Mouse (Mus musculus): Measurements from ENCODE around the gene Sfxn5. TPM values are rescaled to one million over a fixed set of nuclear protein-coding genes. Genes with fewer than 3 reads are reported as not detected.

Gene Sfxn5
- polyA plus RNA-seq, 2 experiments from 2014 or later = 2.9 to 3.1 TPM

DNA sequence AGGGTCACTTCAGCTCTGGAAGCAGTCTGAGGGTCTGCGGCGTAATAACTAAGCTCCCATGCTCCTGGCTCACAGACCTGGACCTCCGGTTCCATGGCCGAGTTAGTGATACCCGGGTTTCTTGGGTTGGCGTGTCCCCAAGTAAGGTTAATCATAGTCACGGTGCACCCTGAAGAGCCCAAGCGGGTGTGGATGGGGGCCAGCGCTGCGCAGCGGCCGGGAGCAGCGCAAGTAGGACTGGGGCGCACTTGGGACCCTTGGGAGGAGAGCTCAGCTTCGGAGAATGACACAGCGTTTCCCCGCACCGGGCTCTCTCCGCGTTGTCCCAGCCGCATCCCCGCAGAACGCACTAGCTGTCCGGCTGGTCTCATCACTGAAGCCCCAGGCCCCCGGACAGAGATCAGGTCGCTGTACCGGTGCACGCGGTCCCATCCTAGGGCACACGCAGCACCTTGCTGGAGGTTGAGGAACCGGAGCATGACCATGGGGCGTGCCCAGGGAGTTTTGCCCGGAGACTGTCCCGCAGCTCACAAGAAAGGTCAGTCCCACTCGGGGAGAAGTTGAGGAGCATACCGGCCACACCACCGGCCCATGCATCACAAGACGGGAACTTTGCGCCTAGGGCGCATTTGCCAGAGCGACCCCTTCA, 747 bp downstream of the Sfxn5 start:
- ATAC-seq = peak; percentile 18

DNA sequence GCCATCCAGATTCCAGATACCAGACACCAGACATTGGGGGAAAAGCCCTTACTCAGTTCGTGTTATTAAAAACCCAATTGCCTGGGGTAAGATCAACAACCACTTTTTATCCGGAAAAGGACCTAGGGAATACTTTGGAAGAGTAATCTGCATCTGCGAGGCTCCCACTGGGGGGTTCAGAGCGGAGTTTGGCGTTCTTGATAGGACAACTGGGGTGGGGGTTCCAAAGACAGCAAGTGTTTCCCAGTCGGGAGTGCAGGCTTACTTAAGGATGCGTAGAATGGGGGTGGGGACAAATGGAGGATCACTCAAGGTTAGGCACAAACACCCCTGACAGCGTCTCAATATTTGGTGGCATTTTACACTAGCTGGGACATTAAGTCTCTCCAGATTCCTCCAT, 1.5 kb downstream of the Sfxn5 start:
- no peak for ATAC-seq

DNA sequence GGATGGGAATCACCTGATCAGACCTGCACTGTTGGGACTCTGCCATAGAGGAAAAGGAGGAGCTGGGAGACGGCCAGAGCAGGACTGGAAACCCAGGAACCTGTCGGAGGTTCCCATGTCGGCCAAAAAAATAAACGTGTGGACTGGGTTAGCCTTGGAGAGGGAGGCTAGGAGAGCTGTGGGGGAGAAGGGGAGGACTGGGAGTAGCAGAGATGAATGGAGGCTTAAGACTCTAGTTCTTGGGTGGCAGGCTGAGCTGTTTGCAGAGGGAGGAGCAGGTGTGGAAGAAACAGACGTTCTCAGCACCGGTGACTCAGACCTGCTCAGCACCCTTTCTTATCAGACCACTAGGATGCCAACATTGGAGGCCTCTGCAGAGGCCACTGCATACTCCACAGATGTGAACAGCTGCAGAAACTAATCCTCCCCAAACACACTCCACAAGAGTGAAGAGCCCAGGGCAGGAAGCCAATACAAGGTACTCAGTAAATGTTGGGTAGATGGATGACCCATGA, 1.9 kb downstream of the Sfxn5 start:
- no peak for ATAC-seq

DNA sequence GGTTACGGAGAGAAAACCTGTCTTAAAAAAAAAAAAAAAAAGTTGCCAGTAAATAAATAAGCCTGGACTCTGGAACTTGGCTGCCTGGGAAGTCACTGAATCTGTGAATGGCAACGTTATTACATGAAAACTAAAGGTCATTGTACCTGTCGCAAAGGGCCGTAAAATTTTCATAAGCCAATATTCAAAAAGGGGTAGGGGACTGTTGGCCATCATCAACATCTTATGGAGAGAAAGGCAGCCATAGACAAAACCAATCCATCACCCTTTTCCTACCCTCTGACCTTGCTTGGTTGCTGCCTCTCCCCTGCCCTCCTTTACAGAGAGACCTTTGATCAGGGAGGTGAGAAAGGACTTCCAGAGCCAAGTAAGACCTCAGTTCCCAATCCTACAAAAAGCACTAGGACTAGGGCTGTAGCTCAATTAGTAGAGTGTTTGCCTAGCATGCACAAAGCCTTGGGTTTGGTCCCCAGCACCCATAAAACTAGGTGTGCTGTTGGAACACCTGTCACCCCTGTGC, 3.5 kb downstream of the Sfxn5 start:
- no peak for ATAC-seq

DNA sequence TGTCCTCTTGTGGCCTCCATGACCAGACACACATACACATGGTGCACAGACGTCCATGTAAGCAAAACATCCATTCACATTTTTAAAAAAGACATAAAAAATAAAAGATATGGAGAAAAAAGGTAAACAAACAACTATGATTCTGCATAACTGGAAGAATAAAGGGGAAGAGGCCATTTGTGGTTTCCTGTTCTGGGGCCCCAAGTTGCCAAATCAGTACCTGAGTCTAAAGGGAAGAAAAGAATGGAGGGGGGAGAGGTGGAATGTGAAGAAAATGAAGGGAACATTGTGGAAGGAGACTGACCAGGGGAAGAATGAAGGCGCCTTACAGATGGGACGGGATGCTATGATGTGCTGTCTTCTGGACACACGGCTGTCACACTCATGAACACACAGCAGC, 6.7 kb downstream of the Sfxn5 start:
- ATAC-seq = no peak

DNA sequence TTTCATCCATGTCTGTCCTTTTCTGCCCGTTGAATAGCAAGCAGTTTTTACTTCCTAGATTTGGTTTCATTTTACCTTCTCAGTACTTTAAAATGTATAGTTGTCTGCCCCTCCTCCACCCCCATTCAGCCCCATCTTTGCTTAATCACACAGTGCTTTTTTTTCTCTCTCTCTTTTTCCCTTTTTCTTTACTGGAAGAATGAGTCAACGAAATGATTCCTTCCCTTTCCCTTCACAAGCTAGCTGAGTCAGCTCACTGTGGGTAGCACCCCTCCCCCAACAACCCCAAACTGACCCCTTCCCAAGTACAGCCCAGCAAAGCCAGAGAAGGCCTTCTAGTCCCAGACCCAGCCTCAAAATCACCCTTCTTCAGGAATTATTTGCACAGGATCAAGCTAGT, 8.1 kb downstream of the Sfxn5 start:
- ATAC-seq = no peak

DNA sequence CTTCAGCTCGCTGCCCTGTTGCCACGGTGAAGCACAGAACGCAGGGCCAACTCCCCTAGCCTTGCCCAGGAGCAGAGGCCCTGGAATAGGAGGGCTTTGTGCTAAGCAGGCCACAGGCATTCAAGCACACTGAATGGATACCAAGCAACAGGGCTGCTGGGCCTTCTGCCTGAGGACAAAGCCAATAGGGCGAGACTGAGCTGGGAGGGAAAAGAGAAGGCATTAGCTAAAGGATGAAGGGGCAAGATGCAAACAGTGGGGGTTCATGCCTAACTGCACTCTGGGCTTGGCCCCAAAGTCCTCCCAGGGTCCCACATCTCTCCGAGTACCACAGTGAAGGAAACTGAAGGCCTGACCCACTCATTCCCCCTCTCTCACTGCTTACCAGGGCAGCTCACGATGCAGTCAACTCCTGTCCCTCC, 12.8 kb downstream of the Sfxn5 start:
- no peak for ATAC-seq

DNA sequence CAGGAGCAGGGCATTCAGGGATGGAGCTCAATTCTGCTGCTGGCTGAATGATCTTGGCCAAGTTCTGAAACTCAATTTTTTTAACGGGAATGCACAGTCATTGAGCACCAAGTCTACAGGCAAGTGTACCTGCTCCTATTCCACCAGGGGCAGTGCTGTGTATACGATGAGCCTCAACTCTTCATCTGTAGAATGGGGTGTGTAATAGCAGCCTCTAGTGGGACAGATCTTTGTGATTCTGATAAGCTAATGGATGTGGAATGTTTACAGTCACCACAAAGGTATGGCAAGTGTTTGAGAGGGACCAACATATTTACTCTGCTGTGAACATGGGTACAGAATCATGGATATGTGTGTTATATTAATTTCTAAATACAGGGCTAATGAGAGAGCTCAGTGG, 17.0 kb downstream of the Sfxn5 start:
- no peak for ATAC-seq

DNA sequence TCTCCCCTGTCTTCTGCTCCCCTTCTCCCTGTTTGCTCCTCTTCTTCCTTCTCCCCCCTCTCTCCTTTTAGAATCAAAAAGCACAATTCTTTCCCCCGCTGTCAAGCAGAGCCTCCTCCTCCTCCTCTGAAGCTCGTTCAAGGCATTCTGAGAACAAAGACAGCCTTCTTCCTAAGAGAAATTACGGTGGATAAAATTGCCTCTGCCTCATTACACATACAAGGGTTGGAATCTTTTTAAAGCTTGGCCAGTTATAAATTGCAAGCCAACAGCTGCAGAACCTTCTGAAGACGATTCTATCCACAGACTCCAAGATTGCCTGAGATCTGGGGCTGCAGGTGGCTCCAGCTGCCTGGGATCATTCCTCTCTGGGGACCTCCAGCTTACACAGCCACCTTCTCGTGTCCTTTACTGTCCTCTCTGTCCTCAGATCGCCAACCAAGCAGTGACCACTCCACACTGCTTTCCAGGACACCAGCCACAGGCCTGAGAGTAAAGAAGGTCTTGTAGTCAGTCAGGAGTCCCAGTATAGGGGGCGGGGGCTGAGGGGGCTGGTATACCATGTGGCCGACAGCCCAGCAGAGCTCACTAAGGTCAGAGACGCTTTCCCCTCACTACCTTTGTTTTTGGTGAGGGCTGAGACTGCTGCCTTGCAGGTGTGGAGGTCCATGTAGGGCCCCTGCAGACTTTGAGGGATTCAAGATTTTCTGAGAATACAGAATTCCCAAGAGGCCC, 19.0 kb downstream of the Sfxn5 start:
- no peak for ATAC-seq

DNA sequence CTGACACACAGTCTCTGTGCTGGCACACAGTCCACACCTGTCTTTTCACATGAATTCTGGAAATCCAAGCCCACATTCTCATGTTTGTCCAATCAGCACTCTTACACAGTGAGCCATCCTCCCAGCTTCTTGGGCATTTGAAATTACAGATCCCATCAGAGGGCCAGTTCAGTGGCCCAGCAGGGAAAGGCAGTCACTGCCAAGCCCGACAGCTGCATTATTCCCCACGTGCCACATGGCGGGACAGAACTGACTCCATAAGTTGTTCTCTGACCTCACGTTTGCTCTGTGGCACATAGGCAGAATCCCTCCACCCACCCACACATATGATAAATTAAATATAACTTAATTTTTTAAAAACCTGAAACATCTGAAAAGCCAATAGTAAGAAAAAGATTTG, 25.3 kb downstream of the Sfxn5 start:
- no peak for ATAC-seq

DNA sequence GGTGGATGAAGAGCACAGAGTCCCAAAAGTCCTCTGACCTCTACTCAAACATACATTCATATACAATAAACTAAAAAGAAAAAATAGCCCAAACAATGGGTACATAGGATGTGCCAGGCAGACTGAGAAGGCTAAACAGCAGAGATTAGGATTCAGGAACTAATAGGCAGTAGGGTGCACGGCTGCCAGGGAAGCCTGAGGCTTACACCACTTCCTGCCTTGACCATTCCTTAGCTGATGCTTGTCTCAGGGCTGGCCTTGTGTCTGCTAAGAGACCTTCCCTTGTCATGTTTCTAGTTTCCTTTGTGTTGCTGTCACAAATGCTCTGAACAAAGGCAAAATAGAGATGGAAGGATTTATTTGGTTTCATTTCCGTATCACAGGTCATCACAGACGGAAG, 26.8 kb downstream of the Sfxn5 start:
- ATAC-seq = no peak

DNA sequence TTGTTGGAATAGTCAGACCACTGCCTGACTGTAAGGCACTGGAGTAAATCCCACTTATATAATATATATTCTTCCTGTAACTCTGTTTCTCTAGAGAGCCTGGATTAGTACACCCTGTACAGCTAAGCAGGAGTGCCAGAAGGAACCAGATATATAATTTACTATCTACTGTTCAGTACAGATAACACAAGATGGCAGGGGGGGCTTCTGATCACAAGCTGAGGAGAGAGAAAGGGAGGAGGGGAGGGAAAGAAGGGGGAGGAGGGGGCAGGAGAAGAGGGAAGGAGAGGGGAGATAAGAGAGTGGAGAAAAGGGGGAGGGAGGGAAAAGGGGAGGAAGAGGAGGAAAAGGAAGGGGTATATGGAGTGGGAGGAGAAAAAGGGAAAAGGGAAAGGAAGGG, 27.4 kb downstream of the Sfxn5 start:
- no peak for ATAC-seq

DNA sequence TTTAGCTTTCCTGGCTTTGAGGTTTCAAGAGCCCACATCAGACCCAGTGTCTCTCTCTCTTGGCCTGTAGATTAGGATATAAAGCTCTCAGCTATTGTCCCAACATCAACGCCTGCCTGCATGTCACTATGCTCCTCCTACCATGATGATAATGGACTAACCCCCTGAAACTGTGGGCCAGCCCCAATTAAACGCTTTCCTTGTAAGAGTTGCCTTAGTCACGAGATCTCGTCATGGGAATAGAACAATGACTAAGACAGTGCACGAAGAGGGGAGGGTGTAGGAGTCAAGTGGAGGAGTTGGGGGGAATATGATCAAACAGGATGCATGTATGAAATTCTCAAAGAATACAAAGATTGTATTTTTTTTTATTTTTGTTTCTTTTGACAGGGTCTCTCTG, 28.3 kb downstream of the Sfxn5 start:
- ATAC-seq = no peak

DNA sequence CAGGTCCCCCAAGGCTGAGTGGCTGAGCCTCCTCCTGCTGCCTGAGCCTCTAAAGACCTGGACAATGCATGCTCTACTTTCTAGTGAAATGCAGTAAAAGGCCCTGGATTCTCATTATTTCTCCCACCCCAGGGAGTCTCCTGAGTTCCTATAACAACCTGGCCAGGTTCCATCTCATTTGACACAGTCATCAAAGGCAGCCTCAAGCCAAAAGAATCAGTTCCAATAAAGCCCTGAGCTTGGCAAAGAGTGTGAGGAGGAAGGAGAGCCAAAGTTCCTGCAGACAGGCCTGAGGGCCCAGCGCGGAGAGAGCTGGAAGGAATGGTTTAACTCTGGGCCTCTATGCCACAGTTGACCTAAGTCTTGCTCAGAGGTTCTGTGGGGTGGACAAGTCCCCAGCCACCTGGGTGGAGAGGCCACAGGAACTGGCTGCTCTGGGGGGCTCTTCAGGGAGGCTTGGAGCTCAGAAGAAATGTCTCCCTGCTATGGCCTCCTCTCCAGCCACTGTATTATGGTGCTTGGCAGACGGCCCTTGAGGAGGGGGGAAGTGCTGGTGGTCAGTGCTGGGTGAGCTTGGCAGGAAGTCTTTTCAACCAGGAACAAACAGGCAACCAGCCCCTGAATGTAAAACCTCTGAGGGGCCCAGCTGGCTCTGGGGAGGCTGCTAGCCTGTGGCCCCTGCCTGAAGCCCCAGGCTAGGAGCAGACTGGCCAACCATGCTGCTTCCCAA, 30.7 kb downstream of the Sfxn5 start:
- no peak for ATAC-seq

DNA sequence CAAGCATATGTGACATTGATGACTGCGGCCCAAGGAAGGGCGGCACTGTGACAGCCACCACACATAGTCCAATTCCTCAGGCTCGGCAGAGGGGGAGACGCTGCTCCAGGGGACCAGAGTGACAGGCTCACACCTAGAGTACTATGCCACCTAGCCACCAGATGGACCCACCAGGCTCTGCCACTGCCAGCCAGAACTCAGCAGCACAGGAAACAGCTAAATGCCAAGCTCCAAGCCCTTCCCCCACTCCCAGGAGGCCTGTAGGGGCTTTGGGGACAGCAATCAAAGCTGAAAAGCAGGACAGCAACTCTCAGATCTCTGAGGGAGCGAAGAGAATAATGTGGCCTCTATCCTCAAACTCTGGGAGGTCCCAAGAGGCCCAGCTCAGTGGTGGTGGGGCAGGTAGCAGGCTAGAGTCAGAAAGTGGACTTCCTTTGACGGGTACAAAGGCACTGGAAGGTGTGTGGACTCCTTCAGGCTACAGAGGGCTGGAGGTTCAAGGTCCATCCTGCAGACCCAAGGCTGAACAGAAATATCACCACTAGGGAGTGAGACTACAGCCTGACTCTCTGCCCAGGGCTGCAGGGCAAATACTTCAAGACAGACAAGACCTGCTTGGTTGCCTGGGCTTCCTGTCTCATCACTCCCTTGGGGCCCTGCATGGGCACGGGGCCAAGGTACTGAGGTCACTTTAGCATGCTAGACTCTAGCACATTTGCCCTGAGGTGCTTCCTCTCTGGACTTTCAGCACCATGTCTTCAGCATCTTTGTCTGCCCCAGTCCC, 37.6 kb downstream of the Sfxn5 start:
- no peak for ATAC-seq

DNA sequence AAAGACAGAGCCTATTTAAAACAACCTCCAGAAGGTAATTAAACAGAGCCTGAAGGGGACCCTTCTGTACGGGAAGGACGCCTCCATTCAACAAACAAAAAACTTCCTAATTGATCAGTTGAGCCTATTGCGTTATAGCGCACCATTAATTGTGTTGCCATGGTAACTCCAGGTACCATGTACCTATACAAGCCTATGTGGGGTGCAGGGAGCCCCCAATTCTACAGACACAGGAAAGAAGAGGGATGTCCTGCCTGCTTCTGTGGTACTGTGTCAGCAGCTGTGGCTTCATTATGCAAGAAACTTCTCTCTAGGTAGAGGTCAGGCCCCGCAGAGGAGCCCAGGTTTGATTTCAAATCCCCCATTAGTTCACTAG, 39.2 kb downstream of the Sfxn5 start:
- no peak for ATAC-seq

DNA sequence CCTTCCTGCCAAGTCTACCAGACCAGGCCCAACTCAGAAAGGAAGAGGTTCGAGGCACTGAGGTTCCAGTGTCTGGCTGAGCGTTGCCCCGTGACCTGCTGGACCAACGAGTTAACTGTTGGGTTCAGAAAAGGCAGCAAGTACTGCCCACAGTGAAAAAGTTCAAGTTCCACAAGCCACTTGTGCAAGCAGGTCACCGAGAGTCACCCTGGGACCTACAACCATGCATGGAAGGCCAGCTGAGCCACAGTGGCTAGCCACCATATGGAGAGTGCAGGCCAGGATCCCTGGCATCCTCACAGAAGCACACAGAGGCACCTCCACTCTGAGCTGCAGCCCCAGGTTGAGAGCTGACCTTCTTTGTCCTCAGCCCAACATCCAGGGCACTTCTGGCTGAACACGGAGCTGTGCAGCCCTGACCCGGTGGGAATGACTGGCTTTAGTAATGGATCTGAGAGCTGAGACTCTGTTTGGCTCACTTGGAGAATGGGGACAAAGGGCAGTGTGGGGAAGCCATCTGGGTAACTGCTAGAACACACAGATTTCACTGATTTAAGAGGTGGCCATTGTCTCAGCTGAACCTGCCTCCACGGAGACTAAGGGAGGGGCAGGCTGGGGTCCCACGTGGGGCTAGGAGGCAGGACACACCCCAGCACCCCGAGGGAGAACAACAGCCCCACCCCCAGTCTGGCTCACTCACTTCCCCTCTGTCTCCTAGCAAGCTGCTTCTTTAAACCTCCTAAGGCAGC, 39.8 kb downstream of the Sfxn5 start:
- ATAC-seq = no peak

DNA sequence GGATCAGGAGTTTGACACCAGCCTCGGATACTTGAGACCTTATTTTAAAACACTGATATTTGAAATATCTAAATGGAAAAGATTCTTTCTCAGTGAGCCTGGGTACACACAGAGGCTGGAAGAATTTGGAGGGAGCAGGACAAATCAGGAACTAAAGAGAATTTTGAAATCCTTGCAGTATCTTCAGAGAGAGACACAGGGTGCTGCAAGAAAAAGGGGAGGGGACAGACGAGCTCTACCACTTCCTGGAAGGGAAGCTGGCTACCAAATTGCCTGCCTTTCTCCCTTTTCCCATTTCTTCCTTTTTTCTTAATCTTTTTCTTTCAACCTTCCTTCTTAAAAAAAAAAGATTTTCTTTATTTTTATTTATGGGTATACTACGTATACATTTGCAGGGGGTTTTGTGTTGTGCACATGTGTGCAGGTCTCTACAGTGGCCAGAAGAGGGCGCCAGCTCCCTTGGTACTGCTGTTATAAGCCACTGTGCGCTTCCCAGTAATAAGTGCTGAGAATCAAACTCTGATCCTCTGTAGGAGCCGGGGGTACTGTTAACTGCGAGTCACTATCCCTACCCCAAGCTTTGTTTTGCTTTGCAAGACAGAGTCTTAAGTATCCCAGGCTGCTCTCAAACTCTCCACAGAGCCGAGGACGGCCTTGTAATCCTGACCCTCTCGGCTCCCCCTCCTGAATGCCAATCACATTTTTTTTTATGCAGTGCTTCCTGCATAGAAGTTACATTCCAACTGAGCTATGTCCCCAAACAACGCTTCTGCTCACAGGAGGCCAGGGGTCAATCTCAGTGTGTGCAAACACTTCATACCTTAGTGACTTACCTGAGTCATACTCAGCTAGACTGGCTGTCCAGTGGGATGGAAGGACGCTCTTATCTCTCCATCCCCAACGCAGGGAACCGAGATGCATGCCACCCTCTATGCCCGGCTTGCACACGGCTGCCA, 42.1 kb downstream of the Sfxn5 start:
- ATAC-seq = no peak

DNA sequence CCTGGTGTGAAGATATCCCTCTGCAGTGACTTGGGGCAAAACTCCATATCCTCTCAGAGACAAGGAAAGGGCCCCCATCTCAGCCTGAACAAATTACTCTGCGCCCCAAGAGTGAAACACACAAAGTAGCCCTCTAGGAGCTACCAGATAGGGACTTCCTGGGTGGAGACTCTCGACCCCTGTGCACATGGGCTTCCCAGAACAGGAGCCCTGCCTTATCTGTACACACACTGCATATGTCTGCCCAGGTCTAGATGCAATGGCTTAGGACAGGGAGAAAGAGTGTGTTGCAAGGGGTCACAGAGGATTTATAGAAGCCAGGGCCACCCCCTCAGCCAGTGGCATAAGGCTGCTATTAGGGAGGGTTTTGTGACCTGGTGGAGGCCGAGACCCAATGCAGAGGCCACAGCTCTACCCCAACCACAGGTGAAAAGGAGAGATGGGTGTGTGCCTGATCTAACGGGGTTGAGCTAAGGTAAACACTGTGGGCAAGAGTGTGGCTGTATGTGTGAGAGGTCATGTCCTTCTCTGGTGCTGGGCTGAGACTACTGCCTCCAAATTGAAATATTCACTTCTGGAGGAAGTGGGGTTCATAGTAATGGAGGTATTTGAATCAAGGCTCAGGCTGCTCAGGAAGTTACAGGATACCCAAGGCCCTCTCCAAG, 44.9 kb downstream of the Sfxn5 start:
- ATAC-seq = no peak

All from CD4-positive, CD25-positive, alpha-beta regulatory T cell, adult 4 months (primary cell).